Mouse (Mus musculus) embryonic fibroblast, embryonic 13.5 days (primary cell): ENCODE results near the gene Gsk3b.

Experiments used
- CTCF ChIP-seq: IDR thresholded peaks from 2 replicates; pipeline ENCODE4 v1.5.1; 2011; ENCODE audit warnings: mild to moderate bottlenecking, control low read depth, low read length, moderate library complexity, borderline replicate concordance; ENCODE audit not compliant: insufficient read depth
- POLR2A ChIP-seq: IDR thresholded peaks from 2 replicates; pipeline ENCODE4 v1.6.1; 2011; ENCODE audit warnings: low read depth, mild to moderate bottlenecking, control low read depth, low read length, moderate library complexity

GRCm38 (mm10) chr16:38287357-38287756 is 198.6 kb downstream of the Gsk3b start:
- TF ChIP-seq CTCF (no peak), POLR2A (no peak)
